Mouse (Mus musculus) spleen, adult 2 months (tissue): Measurements from ENCODE around the gene Tnfaip8l2. TPM values are rescaled to one million over a fixed set of nuclear protein-coding genes. Genes with fewer than 3 reads are reported as not detected.
A peak's percentile ranks its signal among the peaks of the same experiment; 100 is the strongest.

Experiments used
- DNase-seq, 2 experiments: peaks; one replicate each; pipeline versions ENCODE4 v3.0.0 to v3.0.0-alpha.2; 2012 to 2021; ENCODE audit warnings: low spot score in 2 of 2, low read depth in 1 of 2
- H3K27ac ChIP-seq: fragments of 200-500 bp; 2 replicates; pipeline ENCODE4 v1.5.1; 2012; ENCODE audit warnings: low read length, inconsistent platforms; ENCODE audit not compliant: insufficient read depth
- H3K27me3 ChIP-seq: fragments of 200-500 bp; 2 replicates; pipeline ENCODE4 v1.6.1; 2012; ENCODE audit warnings: mild to moderate bottlenecking, moderate library complexity, low read length, inconsistent platforms; ENCODE audit not compliant: control insufficient read depth, insufficient read depth
- H3K36me3 ChIP-seq: fragments of 200-500 bp; 2 replicates; pipeline ENCODE4 v1.6.1; 2012; ENCODE audit warnings: mild to moderate bottlenecking, low read length, inconsistent platforms; ENCODE audit not compliant: control insufficient read depth, insufficient read depth
- H3K4me1 ChIP-seq: fragments of 200-500 bp; 2 replicates; pipeline ENCODE4 v1.6.1; 2011; ENCODE audit warnings: inconsistent platforms; ENCODE audit not compliant: control insufficient read depth, insufficient read depth, insufficient read length
- H3K4me3 ChIP-seq: fragments of 200-500 bp; 2 replicates; pipeline ENCODE4 v1.5.1; 2011; ENCODE audit warnings: mild to moderate bottlenecking, inconsistent platforms; ENCODE audit not compliant: insufficient read depth, insufficient read length; ENCODE audit errors: extremely low read depth
- CTCF ChIP-seq: fragments of 200-500 bp; IDR thresholded peaks from 2 replicates; pipeline ENCODE4 v1.5.1; 2011; ENCODE audit warnings: mild to moderate bottlenecking, inconsistent platforms; ENCODE audit not compliant: insufficient read depth, insufficient read length, insufficient replicate concordance; ENCODE audit errors: extremely low read depth
- POLR2A ChIP-seq: fragments of 200-500 bp; IDR thresholded peaks from 2 replicates; pipeline ENCODE4 v1.6.1; 2011; ENCODE audit warnings: low read depth, low read length, inconsistent platforms
- WGBS: fragments of 180-500 bp; shearing (Covaris S2); methylation state at CpG from one replicate; pipeline ENCODE4 v1.1.7; 2018; 5-methylcytosine and 5-hydroxymethylcytosine counted together
- polyA plus RNA-seq: library from polyadenylated mRNA; depleted of rRNA; stranded (reverse); fragments of >200 nt; gene quantifications from 2 replicates; pipeline ENCODE4 v1.2.3, GENCODE M21; 2012

The Tnfaip8l2 gene
- polyA plus RNA-seq, 1 experiment, result 89.1 TPM

- H3K4me3 ChIP-seq, result no peak overlapping the region
- no peaks in the 10 kb centered on the region; the same call in 1 of the 2 replicates for H3K36me3 ChIP-seq
- H3K4me1 ChIP-seq, result peaks cover 7% of the 10 kb centered on the region
- no peak for DNase-seq
- WGBS, result 80% methylated on average over 6 of the region's 6 CpGs
- TF ChIP-seq CTCF, result no peak
- TF ChIP-seq POLR2A, result no peak
- peaks cover 12% of the 10 kb centered on the region for H3K27me3 ChIP-seq
- no peak overlapping the region for H3K27ac ChIP-seq
Measured at GRCm38 (mm10) chr3:95177583-95177982, 35.4 kb upstream of the Tnfaip8l2 start.

GRCm38 (mm10) chr3:95176500-95176899, 34.3 kb upstream of the Tnfaip8l2 start:
- peaks cover 7% of the 10 kb centered on the region for H3K4me1 ChIP-seq
- TF ChIP-seq POLR2A (no peak), CTCF (no peak)
- 87% methylated on average over 3 of the region's 3 CpGs for WGBS
- H3K36me3 ChIP-seq, result no peaks in the 10 kb centered on the region
- H3K4me3 ChIP-seq, result no peak overlapping the region
- H3K27ac ChIP-seq, result no peak overlapping the region
- H3K27me3 ChIP-seq, result peaks cover 14% of the 10 kb centered on the region
- no peak for DNase-seq

GRCm38 (mm10) chr3:95174011-95174592, 31.9 kb upstream of the Tnfaip8l2 start:
- Histone ChIP-seq H3K27me3 (peaks cover 14% of the 10 kb centered on the region), H3K4me3 (peak overlapping the region; percentile 25; the same call in 1 of the 2 replicates), H3K4me1 (peaks cover 7% of the 10 kb centered on the region), H3K36me3 (no peaks in the 10 kb centered on the region), H3K27ac (no peak overlapping the region)
- DNase-seq, result peak; percentile 56 to 87
- WGBS, result 6% methylated on average over 16 of the region's 16 CpGs
- TF ChIP-seq POLR2A (no peak), CTCF (peak; percentile 90)

- TF ChIP-seq CTCF (no peak), POLR2A (no peak)
- Histone ChIP-seq H3K4me3 (peak overlapping the region; percentile 24; the same call in 1 of the 2 replicates), H3K4me1 (peaks cover 7% of the 10 kb centered on the region), H3K36me3 (no peaks in the 10 kb centered on the region), H3K27ac (no peak overlapping the region), H3K27me3 (peaks cover 14% of the 10 kb centered on the region)
- no peak for DNase-seq
- 9% methylated on average over 58 of the region's 58 CpGs for WGBS
Measured at GRCm38 (mm10) chr3:95173256-95173949, 31.2 kb upstream of the Tnfaip8l2 start.

GRCm38 (mm10) chr3:95172526-95173255, 30.5 kb upstream of the Tnfaip8l2 start:
- H3K4me1 ChIP-seq, result peaks cover 7% of the 10 kb centered on the region
- H3K4me3 ChIP-seq, result no peak overlapping the region
- WGBS, result 50% methylated on average over 82 of the region's 84 CpGs
- H3K27me3 ChIP-seq, result peaks cover 14% of the 10 kb centered on the region
- TF ChIP-seq CTCF (no peak), POLR2A (no peak)
- no peak for DNase-seq
- H3K36me3 ChIP-seq, result no peaks in the 10 kb centered on the region
- no peak overlapping the region for H3K27ac ChIP-seq

- 95% methylated on average over 6 of the region's 6 CpGs for WGBS
- no peak for TF ChIP-seq POLR2A
- no peak for TF ChIP-seq CTCF
- no peak overlapping the region for H3K27ac ChIP-seq
- no peak for DNase-seq
- H3K36me3 ChIP-seq, result no peaks in the 10 kb centered on the region
- H3K4me3 ChIP-seq, result no peak overlapping the region
- H3K27me3 ChIP-seq, result peaks cover 14% of the 10 kb centered on the region
- peaks cover 7% of the 10 kb centered on the region for H3K4me1 ChIP-seq
Measured at GRCm38 (mm10) chr3:95171105-95171504, 28.9 kb upstream of the Tnfaip8l2 start.
